Mouse (Mus musculus): Measurements from ENCODE around the gene Tjp1. TPM values are rescaled to one million over a fixed set of nuclear protein-coding genes. Genes with fewer than 3 reads are reported as not detected.

Tjp1 gene
- total and polyA plus RNA-seq, 2 experiments from 2014 or later = 20.2 to 46.2 TPM

DNA sequence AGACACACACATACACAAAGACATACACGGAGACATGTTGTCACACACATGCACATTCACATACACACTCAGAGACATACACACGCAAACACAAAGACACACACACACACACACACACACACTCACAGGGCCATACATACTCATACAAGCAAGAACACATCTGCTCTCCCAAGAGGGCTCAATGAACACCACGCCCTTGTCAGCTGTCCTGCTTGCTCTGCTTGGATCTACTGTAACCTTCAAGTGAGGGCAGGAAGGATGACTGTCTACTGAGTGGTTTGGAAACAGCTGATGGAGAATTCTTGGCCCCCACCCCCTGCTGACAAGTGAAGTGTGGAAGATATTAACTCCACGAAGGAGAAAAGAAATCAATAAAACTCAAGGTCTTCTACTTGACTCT lies 64.1 kb downstream of the Tjp1 start:
- H3K36me3 ChIP-seq (ENCODE audit: insufficient read depth, low read length) = no peaks in the 10 kb centered on the region
- no peaks in the 10 kb centered on the region for H3K4me1 ChIP-seq (ENCODE audit: insufficient read depth, low read length)
- WGBS = 75% methylated on average over 4 of the region's 4 CpGs
- no peaks in the 10 kb centered on the region for H3K9me3 ChIP-seq (ENCODE audit: low read length)
- H3K27ac ChIP-seq = no peak overlapping the region
- no peak for ATAC-seq
- TF ChIP-seq CTCF (IDR thresholded peaks at IDR 0.05; ENCODE audit: low read depth) = no peak
- no peak overlapping the region for H3K4me2 ChIP-seq (ENCODE audit: low read depth, low read length)
- no peak overlapping the region for H3K4me3 ChIP-seq (ENCODE audit: low read length)
- no peak for DNase-seq (ENCODE audit: low spot score)
- no peaks in the 10 kb centered on the region for H3K27me3 ChIP-seq (ENCODE audit: insufficient read depth, low read length)
- no peak overlapping the region for H3K9ac ChIP-seq (replicated peaks; ENCODE audit: low read length)

DNA sequence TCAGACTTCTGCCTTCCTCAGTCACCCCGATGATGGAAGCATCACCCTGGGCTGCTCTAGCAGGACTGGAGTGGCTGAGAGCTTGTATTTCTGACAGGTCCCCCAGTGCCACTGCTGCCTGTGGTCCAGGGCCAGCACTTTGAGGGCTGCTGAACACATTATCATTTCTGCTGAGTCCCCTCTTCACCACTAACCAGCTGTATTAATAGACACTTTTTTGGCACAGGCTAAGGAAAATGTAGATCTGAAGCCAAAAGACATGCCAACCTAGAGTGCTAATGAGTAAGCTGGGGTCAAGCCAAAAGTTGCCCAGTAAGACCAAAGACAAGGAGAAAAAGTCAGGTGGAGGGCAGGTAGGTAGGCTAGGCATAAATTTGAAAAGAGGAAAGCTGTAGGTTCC lies 66.2 kb downstream of the Tjp1 start:
- H3K9ac ChIP-seq (replicated peaks; ENCODE audit: low read length) = no peak overlapping the region
- no peak overlapping the region for H3K4me2 ChIP-seq (ENCODE audit: low read depth, low read length)
- TF ChIP-seq CTCF (IDR thresholded peaks at IDR 0.05; ENCODE audit: low read depth) = no peak
- H3K4me3 ChIP-seq (ENCODE audit: low read length) = no peak overlapping the region
- no peaks in the 10 kb centered on the region for H3K27me3 ChIP-seq (ENCODE audit: insufficient read depth, low read length)
- ATAC-seq = 0 out of 2 replicates have a peak, but pooled peaks have one; percentile 45
- DNase-seq (ENCODE audit: low spot score) = peak; percentile 45
- 50% methylated on average over 1 of the region's 1 CpGs for WGBS
- no peaks in the 10 kb centered on the region for H3K9me3 ChIP-seq (ENCODE audit: low read length)
- H3K36me3 ChIP-seq (ENCODE audit: insufficient read depth, low read length) = no peaks in the 10 kb centered on the region
- no peak overlapping the region for H3K27ac ChIP-seq
- H3K4me1 ChIP-seq (ENCODE audit: insufficient read depth, low read length) = no peaks in the 10 kb centered on the region; the same call in 1 of the 2 replicates

DNA sequence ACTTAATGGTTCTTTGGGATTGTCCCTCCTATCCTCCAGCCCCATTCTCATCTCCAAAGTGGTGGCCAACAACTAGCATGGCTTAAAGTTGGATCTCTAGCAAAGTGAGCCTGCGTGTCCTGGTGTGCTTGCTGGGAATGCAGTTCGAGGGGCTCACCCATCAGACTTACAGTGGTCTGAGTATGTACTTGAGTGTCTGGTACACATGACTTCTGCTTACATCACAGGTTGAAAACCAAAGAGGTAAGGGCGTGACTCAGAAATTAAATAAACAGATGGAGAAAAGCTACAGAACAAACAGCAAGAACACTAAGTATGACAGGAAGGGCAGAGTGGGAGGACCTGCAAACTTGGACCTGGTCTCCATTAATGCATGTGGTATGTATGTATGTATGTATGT lies 67.4 kb downstream of the Tjp1 start:
- H3K9me3 ChIP-seq (ENCODE audit: low read length) = no peaks in the 10 kb centered on the region
- H3K4me3 ChIP-seq (ENCODE audit: low read length) = no peak overlapping the region
- H3K4me1 ChIP-seq (ENCODE audit: insufficient read depth, low read length) = no peaks in the 10 kb centered on the region; the same call in 1 of the 2 replicates
- H3K4me2 ChIP-seq (ENCODE audit: low read depth, low read length) = no peak overlapping the region
- H3K27ac ChIP-seq = no peak overlapping the region
- H3K36me3 ChIP-seq (ENCODE audit: insufficient read depth, low read length) = no peaks in the 10 kb centered on the region
- H3K27me3 ChIP-seq (ENCODE audit: insufficient read depth, low read length) = no peaks in the 10 kb centered on the region
- WGBS = 85% methylated on average over 3 of the region's 3 CpGs
- no peak for DNase-seq (ENCODE audit: low spot score)
- H3K9ac ChIP-seq (replicated peaks; ENCODE audit: low read length) = no peak overlapping the region
- no peak for TF ChIP-seq CTCF (IDR thresholded peaks at IDR 0.05; ENCODE audit: low read depth)
- ATAC-seq = no peak

DNA sequence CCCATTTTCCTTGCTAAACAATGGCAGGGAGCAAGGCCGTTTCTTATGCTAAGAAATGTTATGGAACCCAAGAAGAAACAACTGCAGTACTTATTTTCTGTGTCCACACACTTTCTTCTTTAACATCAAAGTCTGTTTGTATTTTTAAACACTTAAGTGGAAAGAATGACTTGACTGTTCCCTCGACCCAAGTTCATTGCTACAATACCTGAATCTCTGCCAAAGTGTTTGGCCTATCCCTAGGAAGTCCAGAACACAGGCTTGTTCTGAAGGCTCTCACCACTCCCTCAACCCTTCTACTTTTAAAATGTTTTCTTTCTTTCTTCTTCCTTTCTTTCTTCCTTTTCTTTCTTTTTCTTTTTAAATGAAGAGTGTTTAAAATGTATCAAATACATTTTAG lies 71.5 kb downstream of the Tjp1 start:
- no peak overlapping the region for H3K27ac ChIP-seq
- H3K4me1 ChIP-seq (ENCODE audit: insufficient read depth, low read length) = no peaks in the 10 kb centered on the region; the same call in 1 of the 2 replicates
- no peak overlapping the region for H3K4me3 ChIP-seq (ENCODE audit: low read length)
- 59% methylated on average over 2 of the region's 2 CpGs for WGBS
- no peaks in the 10 kb centered on the region for H3K27me3 ChIP-seq (ENCODE audit: insufficient read depth, low read length)
- no peaks in the 10 kb centered on the region for H3K9me3 ChIP-seq (ENCODE audit: low read length)
- H3K4me2 ChIP-seq (ENCODE audit: low read depth, low read length) = no peak overlapping the region
- no peaks in the 10 kb centered on the region for H3K36me3 ChIP-seq (ENCODE audit: insufficient read depth, low read length)
- H3K9ac ChIP-seq (replicated peaks; ENCODE audit: low read length) = no peak overlapping the region
- TF ChIP-seq CTCF (IDR thresholded peaks at IDR 0.05; ENCODE audit: low read depth) = no peak
- ATAC-seq (no peak), DNase-seq (ENCODE audit: low spot score) (peak; percentile 17)

DNA sequence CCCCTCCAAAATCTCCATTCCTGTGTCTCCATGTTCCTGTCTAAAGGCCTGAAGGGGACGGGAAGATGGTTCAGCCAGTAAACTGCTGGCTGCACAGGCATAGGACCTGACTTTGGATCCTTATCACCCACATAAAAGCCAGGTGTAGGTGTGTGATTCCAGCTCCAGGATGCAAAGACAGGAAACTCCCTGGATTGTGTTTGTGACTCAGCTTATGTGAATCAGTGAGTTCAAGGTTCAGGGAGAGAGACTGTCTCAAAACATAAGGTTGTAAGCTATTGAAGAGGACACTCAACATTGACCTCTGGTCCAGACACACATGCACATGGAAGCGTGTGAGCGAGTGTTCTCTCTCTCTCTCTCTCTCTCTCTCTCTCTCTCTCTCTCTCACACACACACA lies 72.4 kb downstream of the Tjp1 start:
- Histone ChIP-seq H3K9me3 (ENCODE audit: low read length) (no peaks in the 10 kb centered on the region), H3K9ac (replicated peaks; ENCODE audit: low read length) (no peak overlapping the region), H3K27ac (no peak overlapping the region), H3K4me2 (ENCODE audit: low read depth, low read length) (no peak overlapping the region), H3K4me3 (ENCODE audit: low read length) (no peak overlapping the region), H3K27me3 (ENCODE audit: insufficient read depth, low read length) (no peaks in the 10 kb centered on the region), H3K36me3 (ENCODE audit: insufficient read depth, low read length) (no peaks in the 10 kb centered on the region), H3K4me1 (ENCODE audit: insufficient read depth, low read length) (no peaks in the 10 kb centered on the region; the same call in 1 of the 2 replicates)
- no peak for ATAC-seq
- WGBS = 90% methylated on average over 3 of the region's 3 CpGs
- TF ChIP-seq CTCF (IDR thresholded peaks at IDR 0.05; ENCODE audit: low read depth) = no peak
- no peak for DNase-seq (ENCODE audit: low spot score)

DNA sequence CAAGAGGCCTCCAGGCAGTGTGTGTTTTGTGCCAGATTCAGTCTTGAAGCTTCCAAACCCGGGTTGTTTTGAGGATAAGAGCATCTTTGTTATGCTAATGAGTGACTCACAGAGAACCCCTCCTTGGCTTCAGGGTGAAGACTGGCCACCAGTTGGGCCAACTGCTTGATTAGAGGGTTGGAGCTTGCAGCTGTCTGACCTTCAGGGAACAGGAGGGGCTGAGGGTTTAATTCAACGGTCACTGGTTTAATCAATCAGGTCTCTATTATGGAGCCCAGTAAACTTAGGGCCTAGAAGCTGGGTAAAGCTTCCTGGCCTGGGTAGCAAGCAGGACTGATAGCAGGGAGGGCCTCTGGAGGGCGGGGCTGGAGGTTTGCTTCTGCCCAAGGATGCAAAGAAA lies 73.3 kb downstream of the Tjp1 start:
- no peak for TF ChIP-seq CTCF (IDR thresholded peaks at IDR 0.05; ENCODE audit: low read depth)
- Histone ChIP-seq H3K4me1 (ENCODE audit: insufficient read depth, low read length) (no peaks in the 10 kb centered on the region; the same call in 1 of the 2 replicates), H3K36me3 (ENCODE audit: insufficient read depth, low read length) (no peaks in the 10 kb centered on the region), H3K27me3 (ENCODE audit: insufficient read depth, low read length) (no peaks in the 10 kb centered on the region), H3K27ac (no peak overlapping the region), H3K9ac (replicated peaks; ENCODE audit: low read length) (no peak overlapping the region), H3K4me3 (ENCODE audit: low read length) (no peak overlapping the region), H3K9me3 (ENCODE audit: low read length) (no peaks in the 10 kb centered on the region), H3K4me2 (ENCODE audit: low read depth, low read length) (no peak overlapping the region)
- ATAC-seq (0 out of 2 replicates have a peak, but pooled peaks have one; percentile 10), DNase-seq (ENCODE audit: low spot score) (peak; percentile 50)
- WGBS = 20% methylated on average over 3 of the region's 3 CpGs

DNA sequence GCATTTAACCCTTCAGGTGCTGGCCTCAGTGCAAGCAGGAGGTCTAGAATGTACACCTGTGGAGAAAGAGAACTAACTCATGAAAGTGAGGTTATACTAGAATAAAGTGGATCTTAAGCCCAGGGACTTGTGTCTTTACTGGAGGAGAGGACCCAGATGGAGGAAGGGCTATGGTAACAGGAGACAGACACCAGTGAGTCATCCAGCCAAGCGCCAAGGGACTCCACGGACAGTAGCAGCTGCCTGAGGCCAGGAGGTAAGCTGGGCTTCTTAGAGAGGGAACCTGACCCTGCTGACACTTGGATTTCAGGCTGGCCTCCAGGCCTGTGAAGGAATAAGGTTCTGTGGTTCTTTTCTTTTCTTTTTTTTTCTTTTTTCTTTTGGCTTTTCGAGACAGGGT lies 75.3 kb downstream of the Tjp1 start:
- DNase-seq (ENCODE audit: low spot score) = no peak
- no peaks in the 10 kb centered on the region for H3K9me3 ChIP-seq (ENCODE audit: low read length)
- no peak overlapping the region for H3K27ac ChIP-seq

More for the DNA sequence above, 75.3 kb downstream of the Tjp1 start:
- 87% methylated on average over 3 of the region's 3 CpGs for WGBS
- Histone ChIP-seq H3K36me3 (ENCODE audit: insufficient read depth, low read length) (no peaks in the 10 kb centered on the region), H3K4me1 (ENCODE audit: insufficient read depth, low read length) (no peaks in the 10 kb centered on the region; the same call in 1 of the 2 replicates), H3K9ac (replicated peaks; ENCODE audit: low read length) (no peak overlapping the region), H3K4me2 (ENCODE audit: low read depth, low read length) (no peak overlapping the region), H3K27me3 (ENCODE audit: insufficient read depth, low read length) (no peaks in the 10 kb centered on the region), H3K4me3 (ENCODE audit: low read length) (no peak overlapping the region)
- no peak for ATAC-seq
- TF ChIP-seq CTCF (IDR thresholded peaks at IDR 0.05; ENCODE audit: low read depth) = no peak
